8 mouse cellular contexts compared by ENCODE assay signal in genomic region chr7:130754790-130755189, GRCm38 (mm10). TPM values are rescaled to one million over a fixed set of nuclear protein-coding genes. Genes with fewer than 3 reads are reported as not detected.
DNase-seq lines count a peak whose midpoint lies in the region; ATAC-seq and TF ChIP-seq lines count a peak whose summit lies in the region.

No protein-coding gene starts in this region.

- DNase-seq in heart, adult 11 months: peak; percentile 88
- no peak for DNase-seq in heart, adult 8-10 months (ENCODE audit: low spot score)
- DNase-seq in CH12.LX (ENCODE audit: extremely low read depth): no peak
- peak; percentile 28 to 30 for DNase-seq in cerebellum, postnatal 36 days
- DNase-seq in hindbrain, postnatal 0 days (ENCODE audit: low spot score): peak; percentile 77
- DNase-seq in thymus, adult 18-20 months: no peak
- no peak for DNase-seq in urinary bladder, adult 18-20 months (ENCODE audit: low spot score in 2 of 2)
- DNase-seq in ovary, postnatal 10 days (ENCODE audit: low spot score): no peak

- ATAC-seq in hindbrain, postnatal 0 days: peak; percentile 49; the same call in 1 of the 2 replicates

- H3K4me2 ChIP-seq in CH12.LX (ENCODE audit: insufficient read depth, low read depth, poor library complexity, severe bottlenecking): no peak overlapping the region
- no peak overlapping the region for H3K4me2 ChIP-seq in hindbrain, postnatal 0 days (ENCODE audit: low read depth, low read length)

- peak; percentile 49 for TF ChIP-seq RAD21 in CH12.LX (IDR thresholded peaks at IDR 0.05; ENCODE audit: low read depth, low read length)

- H3K4me3 ChIP-seq in CH12.LX (replicated peaks in 1 of 3; ENCODE audit: low read depth in 2 of 3, low read length in 2 of 3, poor library complexity in 1 of 3): no peak overlapping the region
- H3K4me3 ChIP-seq in hindbrain, postnatal 0 days (ENCODE audit: low read length): no peak overlapping the region

- H3K9ac ChIP-seq in CH12.LX (ENCODE audit: insufficient read depth, low read depth): no peak overlapping the region
- H3K9ac ChIP-seq in hindbrain, postnatal 0 days (replicated peaks; ENCODE audit: low read length): no peak overlapping the region

- dilution Hi-C loops in CH12.LX (cut with MboI; ENCODE audit: extremely low pct_ligation_motif_present, extremely low pct_unique_long_range_greater_than_20kb, low sequenced_read_pairs): no loop called here

- TF ChIP-seq EP300 in CH12.LX (IDR thresholded peaks at IDR 0.05; ENCODE audit: low read length): no peak

- H3K9me3 ChIP-seq in CH12.LX (replicated peaks; ENCODE audit: low read length): no peaks in the 10 kb centered on the region
- no peaks in the 10 kb centered on the region for H3K9me3 ChIP-seq in hindbrain, postnatal 0 days (ENCODE audit: low read length)

- H3K79me2 ChIP-seq in CH12.LX (replicated peaks; ENCODE audit: control insufficient read depth, extremely low read depth, insufficient read depth, poor library complexity, severe bottlenecking): no peaks in the 10 kb centered on the region

- no peak for TF ChIP-seq POLR2A in CH12.LX (IDR thresholded peaks at IDR 0.05; ENCODE audit: low read depth, low read length)

- H3K27me3 ChIP-seq in CH12.LX (replicated peaks): peaks cover 56% of the 10 kb centered on the region
- H3K27me3 ChIP-seq in hindbrain, postnatal 0 days (ENCODE audit: insufficient read depth, low read length): no peaks in the 10 kb centered on the region

- peak in 1 of 2 experiments; percentile 52; a peak in 2 of 4 replicates for TF ChIP-seq CTCF in CH12.LX (conservative IDR thresholded peaks at IDR 0.05 in 1 of 2, IDR thresholded peaks at IDR 0.05 in 1 of 2; ENCODE audit: low read depth in 2 of 2, low read length in 2 of 2)
- peak; percentile 76 for TF ChIP-seq CTCF in hindbrain, postnatal 0 days (IDR thresholded peaks at IDR 0.05; ENCODE audit: low read depth)

- no peaks in the 10 kb centered on the region for H3K4me1 ChIP-seq in CH12.LX (ENCODE audit: control insufficient read depth in 1 of 2, insufficient read depth in 2 of 2)
- peaks cover 7% of the 10 kb centered on the region; the same call in 1 of the 2 replicates for H3K4me1 ChIP-seq in hindbrain, postnatal 0 days (ENCODE audit: insufficient read depth, low read length)

- in situ Hi-C loops in CH12.LX (cut with MboI; ENCODE audit: low pct_ligation_motif_present, low pct_unique_long_range_greater_than_20kb, low sequenced_read_pairs): loop anchor here (5.0 kb wide), 1 partner anchor 72 kb away; no protein-coding TSS in a partner anchor

- H3K36me3 ChIP-seq in CH12.LX (replicated peaks in 1 of 2; ENCODE audit: control insufficient read depth in 1 of 2, insufficient read depth in 1 of 2, low read length in 1 of 2): no peaks in the 10 kb centered on the region
- H3K36me3 ChIP-seq in hindbrain, postnatal 0 days (ENCODE audit: insufficient read depth, low read length): peaks cover 41% of the 10 kb centered on the region

- WGBS in hindbrain, postnatal 0 days: 81% methylated on average over 2 of the region's 2 CpGs

- H3K27ac ChIP-seq in CH12.LX (ENCODE audit: insufficient read depth, low read depth): no peak overlapping the region
- H3K27ac ChIP-seq in hindbrain, postnatal 0 days: peak overlapping the region; percentile 41; the same call in 1 of the 2 replicates

TF ChIP-seq in CH12.LX, 34 proteins besides CTCF, POLR2A, EP300 and RAD21:
- no peak for TF ChIP-seq PAX5 (IDR thresholded peaks at IDR 0.05; ENCODE audit: low read length)
- TF ChIP-seq UBTF (IDR thresholded peaks at IDR 0.05; ENCODE audit: low read depth, low read length): no peak
- TF ChIP-seq BHLHE40 (IDR thresholded peaks at IDR 0.05; ENCODE audit: low read depth, low read length): no peak
- TF ChIP-seq CHD1 (IDR thresholded peaks at IDR 0.05; ENCODE audit: low read depth, low read length): no peak
- TF ChIP-seq USF1 (IDR thresholded peaks at IDR 0.05; ENCODE audit: low read depth, low read length): no peak
- peak; percentile 57 for TF ChIP-seq SMC3 (IDR thresholded peaks at IDR 0.05; ENCODE audit: low read depth, low read length)
- TF ChIP-seq RCOR1 (conservative IDR thresholded peaks at IDR 0.05; ENCODE audit: low read depth, low read length): no peak

RNA-seq across cellular contexts. Expression of gene Btbd16, which starts 19.1 kb away (rescaled TPM):
- not detected for total RNA-seq in heart, adult 8-10 months (2022)
- total RNA-seq in CH12.LX (2012; rRNA removed): not detected in 2 replicates
- total RNA-seq in CH12.LX (2014; rRNA removed): not detected in 2 replicates
- polyA plus RNA-seq in CH12.LX (2012; ENCODE audit: insufficient read length, low read depth): not detected in 2 replicates
- total RNA-seq in hindbrain, postnatal 0 days (2014; rRNA removed): not detected in 2 replicates
- 0.10 and 0.18 TPM in 2 replicates for polyA plus RNA-seq in hindbrain, postnatal 0 days (2015; fragmentation: Nextera tagmentation; extraction: Ambion mirVana)

Comparison
In these comparisons a context has a peak if more than half of its experiments do, and no peak if none do; other contexts are left out.
1. DNase-seq: peak in heart, adult 11 months (single experiment), cerebellum, postnatal 36 days (2 of 2) and hindbrain, postnatal 0 days (single experiment); none in heart, adult 8-10 months (single experiment), CH12.LX (single experiment), thymus, adult 18-20 months (0 of 2), urinary bladder, adult 18-20 months (0 of 2) and ovary, postnatal 10 days (single experiment).